Mouse (Mus musculus) layer of hippocampus, adult 2 months (tissue): ENCODE data around the gene Eif5a. TPM values are rescaled to one million over a fixed set of nuclear protein-coding genes. Genes with fewer than 3 reads are reported as not detected.
A peak's percentile ranks its signal among the peaks of the same experiment; 100 is the strongest.
"Not testable (repeated sequence)": the region's sequence is repeated elsewhere in the genome, so short reads cannot be mapped to it uniquely, and the experiment has no call there.

Experiments
- DNase-seq, 2 experiments: peaks; one replicate each; pipeline ENCODE4 v3.0.0; 2022; ENCODE audit warnings: low spot score in 2 of 2
- H3K27ac ChIP-seq: fragments of 200-600 bp; 2 replicates; pipeline ENCODE4 v1.8.1; 2022
- H3K4me3 ChIP-seq: fragments of 200-600 bp; 2 replicates; pipeline ENCODE4 v1.8.1; 2022; ENCODE audit warnings: mild to moderate bottlenecking
- CTCF ChIP-seq: fragments of 200-600 bp; conservative IDR thresholded peaks from 2 replicates; pipeline ENCODE4 v1.8.1; 2022; ENCODE audit warnings: antibody characterized with exemption, mild to moderate bottlenecking, moderate library complexity
- total RNA-seq, 2 experiments: library from RNA; stranded (reverse); gene quantifications; 2 replicates each; pipeline ENCODE4 v1.2.3; 2021

Eif5a gene
- total RNA-seq, 2 experiments from 2014 or later: 413 to 441 TPM

- TF ChIP-seq CTCF: no peak
- Histone ChIP-seq H3K4me3 (no peak overlapping the region), H3K27ac (no peak overlapping the region)
- no peak for DNase-seq
Measured at GRCm38 (mm10) chr11:69929712-69930111, 8.0 kb upstream of the Eif5a start.

GRCm38 (mm10) chr11:69927501-69927900 lies 5.7 kb upstream of the Eif5a start:
- Histone ChIP-seq H3K27ac (no peak overlapping the region), H3K4me3 (no peak overlapping the region)
- DNase-seq: no peak
- TF ChIP-seq CTCF: 0 out of 2 replicates have a peak, but pooled peaks have one; percentile 5

GRCm38 (mm10) chr11:69922796-69923195 lies 1.0 kb upstream of the Eif5a start:
- Histone ChIP-seq H3K27ac (no peak overlapping the region), H3K4me3 (no peak overlapping the region)
- DNase-seq: no peak
- no peak for TF ChIP-seq CTCF

- peak overlapping the region; percentile 96 for H3K27ac ChIP-seq
- peak; percentile 21; the same call in 1 of the 2 replicates for TF ChIP-seq CTCF
- peak overlapping the region; percentile 81 for H3K4me3 ChIP-seq
- no peak for DNase-seq
Measured at GRCm38 (mm10) chr11:69922012-69922756, 426 bp upstream of the Eif5a start.

GRCm38 (mm10) chr11:69920266-69921031 lies 1.3 kb downstream of the Eif5a start:
- no peak for DNase-seq
- peak overlapping the region; percentile 59 for H3K4me3 ChIP-seq
- TF ChIP-seq CTCF: no peak

GRCm38 (mm10) chr11:69919661-69920265 lies 2.0 kb downstream of the Eif5a start:
- Histone ChIP-seq H3K27ac (peak overlapping the region; percentile 95), H3K4me3 (peak overlapping the region; percentile 59)
- DNase-seq: peak; percentile 41 to 57
- no peak for TF ChIP-seq CTCF

More at GRCm38 (mm10) chr11:69920266-69921031, 1.3 kb downstream of the Eif5a start:
- H3K27ac ChIP-seq: peak overlapping the region; percentile 95

GRCm38 (mm10) chr11:69919053-69919452 lies 2.7 kb downstream of the Eif5a start:
- no peak for TF ChIP-seq CTCF
- Histone ChIP-seq H3K27ac (peak overlapping the region; percentile 95; the same call in 1 of the 2 replicates), H3K4me3 (peak overlapping the region; percentile 59)
- no peak for DNase-seq

- TF ChIP-seq CTCF: no peak
Measured at GRCm38 (mm10) chr11:69918118-69918517, 3.6 kb downstream of the Eif5a start.

GRCm38 (mm10) chr11:69917379-69917948 lies 4.3 kb downstream of the Eif5a start:
- no peak for DNase-seq
- Histone ChIP-seq H3K27ac (no peak overlapping the region), H3K4me3 (no peak overlapping the region)
- no peak for TF ChIP-seq CTCF

More at GRCm38 (mm10) chr11:69918118-69918517, 3.6 kb downstream of the Eif5a start:
- no peak for DNase-seq
- Histone ChIP-seq H3K4me3 (no peak overlapping the region), H3K27ac (no peak overlapping the region)

- DNase-seq, H3K27ac ChIP-seq, H3K4me3 ChIP-seq: not testable (repeated sequence)
Measured at GRCm38 (mm10) chr11:69916652-69917378, 4.9 kb downstream of the Eif5a start.

GRCm38 (mm10) chr11:69915667-69916627 lies 5.8 kb downstream of the Eif5a start:
- TF ChIP-seq CTCF: peak; percentile 40; the same call in 1 of the 2 replicates

More at GRCm38 (mm10) chr11:69915667-69916627, 5.8 kb downstream of the Eif5a start:
- DNase-seq: no peak
- H3K4me3 ChIP-seq: no peak overlapping the region; the same call in 1 of the 2 replicates
- H3K27ac ChIP-seq: no peak overlapping the region
